Comparison of ENCODE assay signal across 8 mouse cellular contexts in the genomic region with DNA sequence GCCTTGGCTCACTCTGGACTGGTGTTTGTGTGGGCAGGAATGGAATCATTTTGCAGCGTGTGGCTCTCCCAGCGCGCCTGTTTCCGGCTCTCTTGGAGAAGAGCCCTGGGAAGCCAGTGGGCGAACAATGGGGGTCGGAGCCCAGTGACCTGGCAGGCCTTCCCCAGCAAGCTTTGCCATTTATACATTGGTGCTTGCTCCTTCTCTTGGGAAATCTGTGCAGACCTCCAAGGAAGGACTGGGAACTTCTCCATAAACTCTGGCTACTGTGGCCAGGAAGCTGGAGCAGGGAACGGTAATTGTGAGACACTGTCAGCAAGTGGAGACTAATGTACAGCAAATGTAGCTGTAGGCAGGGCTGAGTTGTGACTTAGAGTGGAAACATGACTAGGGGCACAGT.
DNase-seq lines count a peak whose midpoint lies in the region; ATAC-seq and TF ChIP-seq lines count a peak whose summit lies in the region.

No protein-coding gene starts in this region.

- 0 out of 2 replicates have a peak overlapping the region, but pooled peaks have one; percentile 30 for H3K27ac ChIP-seq in stomach, postnatal 0 days (replicated peaks)

- no peak for TF ChIP-seq POLR2A in lung, adult 2 months (IDR thresholded peaks at IDR 0.05; ENCODE audit: borderline replicate concordance, extremely low read depth, low read depth, low read length)

- H3K9ac ChIP-seq in stomach, postnatal 0 days (ENCODE audit: low read length), result no peak overlapping the region

- H3K36me3 ChIP-seq in stomach, postnatal 0 days (ENCODE audit: control insufficient read depth, insufficient read depth, low read length), result no peaks in the 10 kb centered on the region

- no peak for ATAC-seq in stomach, postnatal 0 days (ENCODE audit: low FRiP score, low TSS enrichment)
- ATAC-seq in megakaryocyte progenitor cell, adult 5-6 weeks (replicated peaks; ENCODE audit: poor library complexity), result no peak

- 38% methylated on average over 7 of the region's 7 CpGs for WGBS in lung, adult 2 months
- WGBS in stomach, postnatal 0 days, result 45% methylated on average over 7 of the region's 7 CpGs

- no peak overlapping the region for H3K4me2 ChIP-seq in stomach, postnatal 0 days (replicated peaks; ENCODE audit: low read depth)

- no peaks in the 10 kb centered on the region for H3K9me3 ChIP-seq in stomach, postnatal 0 days (ENCODE audit: control insufficient read depth, low read length)

- H3K27me3 ChIP-seq in stomach, postnatal 0 days (ENCODE audit: control insufficient read depth, insufficient read depth, low read length), result no peaks in the 10 kb centered on the region

- no peaks in the 10 kb centered on the region for H3K4me1 ChIP-seq in lung, adult 2 months (ENCODE audit: control insufficient read depth, insufficient read depth, low read length)
- H3K4me1 ChIP-seq in stomach, postnatal 0 days (replicated peaks; ENCODE audit: control insufficient read depth, insufficient read depth), result no peaks in the 10 kb centered on the region

- DNase-seq in lung, adult 18-20 months, result peak; percentile 9 to 15
- DNase-seq in lung, adult 2 months, result no peak
- peak; percentile 81 for DNase-seq in fibroblast of lung, adult 2 months (ENCODE audit: low read depth)
- DNase-seq in heart, postnatal 4 days, result peak; percentile 71
- peak; percentile 52 for DNase-seq in lung, postnatal 10 days
- DNase-seq in stomach, postnatal 0 days (ENCODE audit: low spot score), result no peak
- no peak for DNase-seq in urinary bladder, adult 18-20 months (ENCODE audit: low spot score in 2 of 2)

- TF ChIP-seq CTCF in lung, adult 2 months (IDR thresholded peaks at IDR 0.05; ENCODE audit: insufficient read depth, low read length), result no peak
- no peak for TF ChIP-seq CTCF in stomach, postnatal 0 days (IDR thresholded peaks at IDR 0.05; ENCODE audit: low read depth)

- no peak overlapping the region for H3K4me3 ChIP-seq in lung, adult 2 months (replicated peaks; ENCODE audit: extremely low read depth, low read depth, low read length)
- no peak overlapping the region for H3K4me3 ChIP-seq in stomach, postnatal 0 days (ENCODE audit: low read depth, low read length)

- no peak for TF ChIP-seq EP300 in stomach, postnatal 0 days (optimal IDR thresholded peaks at IDR 0.05)

Comparison
In these comparisons a context has a peak if more than half of its experiments do, and no peak if none do; other contexts are left out.
1. DNase-seq: peak in lung, adult 18-20 months (2 of 2), fibroblast of lung, adult 2 months (single experiment), heart, postnatal 4 days (single experiment) and lung, postnatal 10 days (single experiment); none in lung, adult 2 months (single experiment), stomach, postnatal 0 days (single experiment) and urinary bladder, adult 18-20 months (0 of 2).